Mouse (Mus musculus): ENCODE results near the gene Rxra. TPM values are rescaled to one million over a fixed set of nuclear protein-coding genes. Genes with fewer than 3 reads are reported as not detected.

The Rxra gene
- polyA plus RNA-seq, 1 experiment, result 44.9 TPM

DNA sequence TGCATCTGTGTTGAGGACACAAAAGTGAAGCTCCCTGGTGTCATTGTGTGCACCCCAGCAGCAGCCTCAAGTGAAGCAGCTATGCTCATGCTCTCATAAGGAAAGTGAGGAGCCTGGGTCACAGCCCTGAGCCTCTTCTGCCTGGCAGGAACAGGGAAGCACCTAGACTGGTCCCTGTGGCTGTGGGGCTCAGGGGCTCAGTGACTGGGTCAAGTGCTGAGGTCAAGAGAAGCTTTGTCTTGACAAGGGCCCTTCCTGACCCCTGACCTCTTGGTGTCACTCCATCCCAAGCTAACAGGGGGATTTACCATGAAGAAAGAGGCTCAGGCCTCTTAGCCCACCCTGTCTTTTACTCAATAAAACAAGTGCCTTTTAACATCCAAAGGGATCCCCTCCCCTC lies 25.2 kb upstream of the Rxra start:
- no peak overlapping the region for H3K4me3 ChIP-seq (ENCODE audit: extremely low read depth, insufficient read depth, insufficient read length)
- H3K36me3 ChIP-seq (ENCODE audit: control insufficient read depth, insufficient read depth, low read length), result no peaks in the 10 kb centered on the region
- no peak for DNase-seq (ENCODE audit: low read depth in 1 of 2, low spot score in 2 of 2)
- no peak overlapping the region for H3K27ac ChIP-seq (ENCODE audit: insufficient read depth, low read length)
- H3K4me1 ChIP-seq (ENCODE audit: control insufficient read depth, insufficient read depth, insufficient read length), result no peaks in the 10 kb centered on the region
- TF ChIP-seq POLR2A (IDR thresholded peaks at IDR 0.05; ENCODE audit: low read depth, low read length) (no peak), CTCF (IDR thresholded peaks at IDR 0.05; ENCODE audit: extremely low read depth, insufficient read depth, insufficient read length, insufficient replicate concordance) (no peak)
- H3K27me3 ChIP-seq (ENCODE audit: control insufficient read depth, insufficient read depth, low read length), result no peaks in the 10 kb centered on the region

DNA sequence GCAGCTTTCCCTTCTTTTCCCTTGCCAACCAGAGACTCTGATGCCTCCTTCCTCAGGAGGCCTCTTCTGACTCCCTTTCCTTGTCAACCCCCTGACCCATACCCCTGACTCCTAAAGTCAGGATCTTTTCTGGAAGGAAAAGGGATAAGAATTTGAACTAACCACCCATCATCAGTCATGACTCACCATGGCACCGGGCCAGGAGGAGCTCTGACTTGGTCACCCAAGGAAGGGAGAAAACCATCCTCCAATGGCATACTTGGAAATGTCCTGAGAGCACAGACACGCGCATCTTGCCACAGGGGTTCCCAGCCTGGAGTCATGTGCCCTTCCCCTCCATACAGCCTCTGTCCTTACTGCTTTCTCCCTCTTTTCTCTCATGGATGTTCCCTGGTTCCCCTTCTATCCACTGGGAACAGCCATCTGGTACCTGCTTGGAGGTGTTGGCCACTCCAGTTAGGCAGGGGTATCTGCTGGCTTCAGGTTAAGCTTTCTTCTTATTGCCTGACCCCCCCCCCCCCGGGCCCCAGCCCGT lies 22.7 kb upstream of the Rxra start:
- H3K36me3 ChIP-seq (ENCODE audit: control insufficient read depth, insufficient read depth, low read length), result no peaks in the 10 kb centered on the region
- H3K4me3 ChIP-seq (ENCODE audit: extremely low read depth, insufficient read depth, insufficient read length), result no peak overlapping the region
- no peaks in the 10 kb centered on the region for H3K4me1 ChIP-seq (ENCODE audit: control insufficient read depth, insufficient read depth, insufficient read length)
- no peak for DNase-seq (ENCODE audit: low read depth in 1 of 2, low spot score in 2 of 2)
- no peaks in the 10 kb centered on the region for H3K27me3 ChIP-seq (ENCODE audit: control insufficient read depth, insufficient read depth, low read length)
- no peak overlapping the region for H3K27ac ChIP-seq (ENCODE audit: insufficient read depth, low read length)
- no peak for TF ChIP-seq POLR2A (IDR thresholded peaks at IDR 0.05; ENCODE audit: low read depth, low read length)
- TF ChIP-seq CTCF (IDR thresholded peaks at IDR 0.05; ENCODE audit: extremely low read depth, insufficient read depth, insufficient read length, insufficient replicate concordance), result no peak
- 80% methylated on average over 5 of the region's 5 CpGs for WGBS

DNA sequence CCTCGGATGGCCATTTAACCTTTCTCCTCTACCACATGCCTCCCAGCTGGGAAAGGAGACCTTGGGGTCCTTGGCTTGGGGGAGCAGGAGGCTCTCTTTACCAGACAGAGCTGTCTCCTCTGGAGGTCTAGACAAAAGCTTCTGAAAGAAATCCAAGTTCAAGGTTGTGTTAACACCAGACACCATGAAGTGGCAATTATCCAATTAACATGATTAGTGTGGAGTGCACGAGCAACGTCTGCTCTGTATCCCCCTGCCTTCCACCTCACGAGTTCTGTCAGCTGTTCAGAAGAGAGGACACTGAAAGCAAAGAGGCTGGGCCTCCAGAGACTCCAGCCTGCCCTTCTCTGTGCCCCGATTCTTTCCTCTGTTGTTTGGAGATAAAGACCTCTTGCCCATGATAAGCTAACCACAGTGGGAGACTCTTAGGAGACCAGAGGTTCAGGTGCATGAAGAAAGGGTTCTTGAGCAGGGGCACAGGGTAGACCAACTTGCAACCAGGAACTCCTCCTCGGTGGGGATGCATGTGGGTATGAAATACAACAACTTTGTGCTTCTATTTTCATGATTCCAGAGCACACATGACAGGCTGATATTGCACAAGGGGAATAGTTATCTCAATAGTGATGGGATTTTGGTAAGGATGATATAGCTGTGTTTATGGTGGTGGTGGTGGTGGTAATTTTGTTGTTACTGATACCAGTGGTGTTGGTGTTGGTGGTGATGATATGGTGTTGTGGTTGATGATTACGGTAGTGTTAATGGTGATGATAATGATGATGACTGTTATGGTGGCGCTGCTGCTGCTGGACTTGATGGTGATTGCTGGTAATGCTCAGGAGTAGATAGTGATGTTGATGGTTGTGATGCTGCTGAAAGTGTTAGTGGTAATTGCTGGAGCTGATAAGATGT lies 21.7 kb upstream of the Rxra start:
- no peak for DNase-seq (ENCODE audit: low read depth in 1 of 2, low spot score in 2 of 2)
- Histone ChIP-seq H3K27me3 (ENCODE audit: control insufficient read depth, insufficient read depth, low read length) (no peaks in the 10 kb centered on the region), H3K36me3 (ENCODE audit: control insufficient read depth, insufficient read depth, low read length) (no peaks in the 10 kb centered on the region), H3K4me3 (ENCODE audit: extremely low read depth, insufficient read depth, insufficient read length) (no peak overlapping the region), H3K27ac (ENCODE audit: insufficient read depth, low read length) (no peak overlapping the region), H3K4me1 (ENCODE audit: control insufficient read depth, insufficient read depth, insufficient read length) (no peaks in the 10 kb centered on the region)
- 69% methylated on average over 8 of the region's 8 CpGs for WGBS
- TF ChIP-seq CTCF (IDR thresholded peaks at IDR 0.05; ENCODE audit: extremely low read depth, insufficient read depth, insufficient read length, insufficient replicate concordance) (no peak), POLR2A (IDR thresholded peaks at IDR 0.05; ENCODE audit: low read depth, low read length) (no peak)

DNA sequence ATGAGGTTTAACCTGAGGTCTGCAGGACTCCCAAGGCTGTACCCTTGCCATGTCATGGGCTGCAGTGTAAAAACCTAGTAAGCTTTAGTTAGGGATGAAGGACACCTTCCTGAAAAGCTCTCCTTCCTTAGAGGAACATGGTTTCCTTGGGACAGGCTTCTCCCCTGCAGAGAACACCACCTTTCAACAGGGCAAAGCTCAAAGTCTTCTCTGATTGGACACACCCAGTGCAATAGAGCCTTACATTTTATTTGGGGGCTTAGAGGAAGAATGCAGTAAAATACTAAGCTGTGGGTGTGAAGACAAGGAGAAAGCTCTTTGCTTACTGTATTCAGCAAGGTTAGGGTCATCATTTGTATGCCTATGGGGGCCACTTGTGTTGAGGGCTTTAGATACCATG lies 19.7 kb upstream of the Rxra start:
- Histone ChIP-seq H3K36me3 (ENCODE audit: control insufficient read depth, insufficient read depth, low read length) (no peaks in the 10 kb centered on the region), H3K4me3 (ENCODE audit: extremely low read depth, insufficient read depth, insufficient read length) (no peak overlapping the region), H3K27ac (ENCODE audit: insufficient read depth, low read length) (no peak overlapping the region), H3K4me1 (ENCODE audit: control insufficient read depth, insufficient read depth, insufficient read length) (no peaks in the 10 kb centered on the region), H3K27me3 (ENCODE audit: control insufficient read depth, insufficient read depth, low read length) (no peaks in the 10 kb centered on the region)
- no peak for DNase-seq (ENCODE audit: low read depth in 1 of 2, low spot score in 2 of 2)
- TF ChIP-seq CTCF (IDR thresholded peaks at IDR 0.05; ENCODE audit: extremely low read depth, insufficient read depth, insufficient read length, insufficient replicate concordance) (no peak), POLR2A (IDR thresholded peaks at IDR 0.05; ENCODE audit: low read depth, low read length) (no peak)

DNA sequence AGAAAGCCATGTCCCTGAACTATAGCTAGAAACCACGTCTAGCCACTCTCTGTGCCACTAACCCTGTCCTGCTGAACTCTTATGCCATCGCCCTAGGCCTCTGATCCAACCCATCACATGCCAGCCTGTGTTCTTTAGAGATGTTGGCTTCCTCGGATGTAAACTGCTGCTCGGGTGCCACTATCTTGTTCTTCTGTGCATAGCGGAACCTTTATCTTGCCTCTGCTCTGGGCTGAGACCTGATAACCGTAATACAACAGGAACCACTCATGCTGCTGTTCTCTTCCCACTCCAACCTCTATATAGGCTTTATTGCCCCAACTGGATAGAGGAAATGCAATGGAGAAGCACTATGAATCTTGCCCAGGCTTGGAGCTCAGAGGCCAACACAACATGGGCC lies 11.0 kb upstream of the Rxra start:
- DNase-seq (ENCODE audit: low read depth in 1 of 2, low spot score in 2 of 2), result no peak
- Histone ChIP-seq H3K36me3 (ENCODE audit: control insufficient read depth, insufficient read depth, low read length) (no peaks in the 10 kb centered on the region), H3K27me3 (ENCODE audit: control insufficient read depth, insufficient read depth, low read length) (no peaks in the 10 kb centered on the region), H3K27ac (ENCODE audit: insufficient read depth, low read length) (no peak overlapping the region), H3K4me1 (ENCODE audit: control insufficient read depth, insufficient read depth, insufficient read length) (no peaks in the 10 kb centered on the region), H3K4me3 (ENCODE audit: extremely low read depth, insufficient read depth, insufficient read length) (no peak overlapping the region)
- 83% methylated on average over 6 of the region's 6 CpGs for WGBS
- TF ChIP-seq POLR2A (IDR thresholded peaks at IDR 0.05; ENCODE audit: low read depth, low read length), result no peak
- no peak for TF ChIP-seq CTCF (IDR thresholded peaks at IDR 0.05; ENCODE audit: extremely low read depth, insufficient read depth, insufficient read length, insufficient replicate concordance)

DNA sequence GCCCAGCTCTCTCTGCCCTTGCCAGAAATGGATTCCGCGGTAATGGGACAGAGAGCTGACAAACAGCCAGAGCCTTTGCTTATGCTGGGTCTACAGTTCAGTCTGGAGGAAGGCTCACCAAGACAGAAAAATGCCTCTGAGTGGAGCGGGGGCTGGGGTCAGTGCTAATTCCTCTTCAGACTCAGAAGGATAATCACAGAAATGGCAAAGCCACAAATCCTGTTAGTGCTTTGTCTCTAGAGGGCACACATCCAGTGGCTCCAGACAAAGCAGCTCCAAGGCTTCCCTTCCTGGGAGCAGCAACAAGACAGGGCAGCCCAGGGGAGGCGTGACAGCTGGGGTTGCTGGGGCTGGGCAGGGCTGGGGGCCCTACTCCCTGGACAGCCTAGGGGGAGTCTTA lies 9.5 kb upstream of the Rxra start:
- no peaks in the 10 kb centered on the region for H3K4me1 ChIP-seq (ENCODE audit: control insufficient read depth, insufficient read depth, insufficient read length)
- H3K4me3 ChIP-seq (ENCODE audit: extremely low read depth, insufficient read depth, insufficient read length), result no peak overlapping the region
- H3K36me3 ChIP-seq (ENCODE audit: control insufficient read depth, insufficient read depth, low read length), result no peaks in the 10 kb centered on the region
- H3K27me3 ChIP-seq (ENCODE audit: control insufficient read depth, insufficient read depth, low read length), result no peaks in the 10 kb centered on the region
- DNase-seq (ENCODE audit: low read depth in 1 of 2, low spot score in 2 of 2), result no peak
- WGBS, result 90% methylated on average over 4 of the region's 4 CpGs
- no peak overlapping the region for H3K27ac ChIP-seq (ENCODE audit: insufficient read depth, low read length)
- no peak for TF ChIP-seq POLR2A (IDR thresholded peaks at IDR 0.05; ENCODE audit: low read depth, low read length)
- TF ChIP-seq CTCF (IDR thresholded peaks at IDR 0.05; ENCODE audit: extremely low read depth, insufficient read depth, insufficient read length, insufficient replicate concordance), result no peak

DNA sequence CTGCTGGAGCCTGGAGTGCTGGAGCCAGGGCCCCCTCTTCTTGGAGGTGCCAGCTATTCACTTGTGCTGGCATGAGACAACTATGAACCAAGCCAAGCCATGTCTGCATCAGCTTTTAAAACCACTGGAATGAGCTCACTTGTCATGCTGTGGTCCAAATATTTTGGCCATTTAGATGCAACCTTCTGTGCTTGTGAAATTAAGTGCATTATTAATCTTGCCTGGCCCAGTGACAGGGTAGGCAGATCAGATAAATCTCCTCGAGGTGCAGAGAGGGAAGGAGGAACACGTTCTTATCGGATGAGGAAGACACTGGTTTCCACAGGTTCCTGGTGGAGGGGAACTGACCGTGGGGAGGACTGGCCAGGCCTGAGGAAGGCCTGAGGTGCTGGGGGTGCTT lies 8.6 kb upstream of the Rxra start:
- H3K27me3 ChIP-seq (ENCODE audit: control insufficient read depth, insufficient read depth, low read length), result no peaks in the 10 kb centered on the region
- no peaks in the 10 kb centered on the region for H3K36me3 ChIP-seq (ENCODE audit: control insufficient read depth, insufficient read depth, low read length)
- 48% methylated on average over 4 of the region's 4 CpGs for WGBS
- H3K27ac ChIP-seq (ENCODE audit: insufficient read depth, low read length), result no peak overlapping the region
- no peak for DNase-seq (ENCODE audit: low read depth in 1 of 2, low spot score in 2 of 2)
- no peak overlapping the region for H3K4me3 ChIP-seq (ENCODE audit: extremely low read depth, insufficient read depth, insufficient read length)
- TF ChIP-seq POLR2A (IDR thresholded peaks at IDR 0.05; ENCODE audit: low read depth, low read length), result no peak
- no peak for TF ChIP-seq CTCF (IDR thresholded peaks at IDR 0.05; ENCODE audit: extremely low read depth, insufficient read depth, insufficient read length, insufficient replicate concordance)
- H3K4me1 ChIP-seq (ENCODE audit: control insufficient read depth, insufficient read depth, insufficient read length), result no peaks in the 10 kb centered on the region

All from spleen, adult 2 months (tissue).